Mouse (Mus musculus): ENCODE results near the gene Abr. TPM values are rescaled to one million over a fixed set of nuclear protein-coding genes. Genes with fewer than 3 reads are reported as not detected.

The Abr gene
- polyA plus RNA-seq, 1 experiment from 2014 or later, result 25.8 TPM

DNA sequence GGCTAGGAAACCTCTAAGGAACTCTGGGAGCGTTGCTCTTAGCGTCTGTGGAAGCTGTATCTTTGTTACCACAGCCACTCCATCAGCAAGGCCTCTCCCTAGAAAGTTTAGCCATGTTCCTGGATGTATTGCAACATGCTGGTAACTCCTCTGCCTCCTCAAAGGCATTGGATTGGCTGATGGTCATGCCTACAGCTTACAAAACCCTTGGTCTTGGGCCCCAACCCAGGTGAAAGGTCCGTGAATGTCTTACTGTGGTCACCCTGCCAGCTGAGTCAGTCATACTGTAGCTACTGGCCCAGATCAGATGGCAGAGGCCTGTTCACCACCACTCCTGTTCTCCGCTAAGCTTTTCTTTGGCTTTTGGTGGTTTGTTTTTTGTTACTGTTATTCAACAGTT, 207.1 kb downstream of the Abr start:
- Histone ChIP-seq H3K27ac (replicated peaks in 1 of 2; ENCODE audit: control insufficient read depth in 1 of 2, insufficient read depth in 1 of 2, low read depth in 2 of 2, low read length in 2 of 2) (no peak overlapping the region), H3K4me3 (ENCODE audit: control insufficient read depth in 1 of 2, insufficient read depth in 1 of 2, low read depth in 1 of 2, low read length in 2 of 2) (no peak overlapping the region), H3K9me3 (ENCODE audit: control insufficient read depth, low read length) (no peaks in the 10 kb centered on the region), H3K4me1 (ENCODE audit: control insufficient read depth in 2 of 2, insufficient read depth in 2 of 2, low read length in 2 of 2) (peaks cover 0 to 4% of the 10 kb centered on the region in 2 experiments; a peak in 2 of 4 replicates), H3K4me2 (ENCODE audit: low read length) (no peak overlapping the region), H3K27me3 (ENCODE audit: control insufficient read depth, insufficient read depth, low read length) (no peaks in the 10 kb centered on the region), H3K9ac (ENCODE audit: low read length) (no peak overlapping the region), H3K36me3 (ENCODE audit: control insufficient read depth, insufficient read depth, low read length) (peaks cover 84% of the 10 kb centered on the region)
- 92% methylated on average over 4 of the region's 4 CpGs for whole genome bisulfite sequencing
- no peak for ATAC-seq (ENCODE audit: insufficient number of reproducible peaks, insufficient read depth, low FRiP score, low read depth)

DNA sequence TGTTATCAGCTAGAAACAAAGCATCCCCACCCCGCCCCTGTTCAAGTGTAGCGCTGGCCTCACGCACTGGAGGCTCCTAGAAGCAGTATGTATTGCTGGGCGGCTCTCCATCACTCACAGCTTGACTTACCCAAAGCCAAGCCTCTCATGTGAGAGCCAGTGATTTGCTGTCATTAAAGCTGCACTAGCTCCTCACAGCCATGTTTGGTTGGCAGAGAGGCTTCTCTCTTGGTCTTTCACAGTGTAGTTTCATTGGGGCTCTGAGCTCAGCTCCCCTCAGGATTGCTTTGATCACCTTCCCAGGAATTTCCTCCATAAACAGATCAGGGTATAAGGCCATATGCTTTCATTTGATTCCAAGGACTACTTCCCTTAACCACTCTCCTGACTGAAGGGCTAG, 208.9 kb downstream of the Abr start:
- Histone ChIP-seq H3K27ac (replicated peaks in 1 of 2; ENCODE audit: control insufficient read depth in 1 of 2, insufficient read depth in 1 of 2, low read depth in 2 of 2, low read length in 2 of 2) (no peak overlapping the region), H3K9ac (ENCODE audit: low read length) (no peak overlapping the region; the same call in 1 of the 2 replicates), H3K36me3 (ENCODE audit: control insufficient read depth, insufficient read depth, low read length) (peaks cover 77% of the 10 kb centered on the region), H3K27me3 (ENCODE audit: control insufficient read depth, insufficient read depth, low read length) (no peaks in the 10 kb centered on the region), H3K4me3 (ENCODE audit: control insufficient read depth in 1 of 2, insufficient read depth in 1 of 2, low read depth in 1 of 2, low read length in 2 of 2) (no peak overlapping the region), H3K4me1 (ENCODE audit: control insufficient read depth in 2 of 2, insufficient read depth in 2 of 2, low read length in 2 of 2) (no peaks in the 10 kb centered on the region; a peak in 1 of 4 replicates), H3K4me2 (ENCODE audit: low read length) (no peak overlapping the region), H3K9me3 (ENCODE audit: control insufficient read depth, low read length) (no peaks in the 10 kb centered on the region)
- 52% methylated on average over 4 of the region's 4 CpGs for WGBS
- ATAC-seq (ENCODE audit: insufficient number of reproducible peaks, insufficient read depth, low FRiP score, low read depth), result no peak

DNA sequence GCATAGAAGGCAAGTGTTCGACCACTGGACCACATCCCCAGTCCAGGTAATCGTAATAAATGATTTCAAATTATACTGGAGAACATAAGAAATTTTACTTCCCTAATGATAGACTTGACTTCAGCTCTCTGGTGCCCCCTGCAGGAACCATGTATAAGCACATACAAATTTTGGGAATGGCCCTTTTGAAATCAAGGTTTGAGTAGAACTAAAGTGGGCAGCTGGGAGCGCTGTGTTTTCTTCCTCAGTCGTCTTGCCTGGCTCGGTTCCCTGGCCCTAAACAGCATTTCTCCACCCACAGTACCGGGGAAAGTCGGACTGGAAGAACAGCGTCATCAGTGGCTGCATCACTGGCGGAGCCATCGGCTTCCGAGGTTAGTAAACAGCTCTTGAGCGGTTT, 211.3 kb downstream of the Abr start:
- no peak overlapping the region for H3K4me2 ChIP-seq (ENCODE audit: low read length)
- 70% methylated on average over 12 of the region's 12 CpGs for WGBS
- ATAC-seq (ENCODE audit: insufficient number of reproducible peaks, insufficient read depth, low FRiP score, low read depth), result no peak
- H3K27me3 ChIP-seq (ENCODE audit: control insufficient read depth, insufficient read depth, low read length), result no peaks in the 10 kb centered on the region
- no peaks in the 10 kb centered on the region for H3K9me3 ChIP-seq (ENCODE audit: control insufficient read depth, low read length)
- H3K27ac ChIP-seq (replicated peaks in 1 of 2; ENCODE audit: control insufficient read depth in 1 of 2, insufficient read depth in 1 of 2, low read depth in 2 of 2, low read length in 2 of 2), result no peak overlapping the region
- no peak overlapping the region for H3K4me3 ChIP-seq (ENCODE audit: control insufficient read depth in 1 of 2, insufficient read depth in 1 of 2, low read depth in 1 of 2, low read length in 2 of 2)
- H3K36me3 ChIP-seq (ENCODE audit: control insufficient read depth, insufficient read depth, low read length), result peaks cover 54% of the 10 kb centered on the region
- H3K4me1 ChIP-seq (ENCODE audit: control insufficient read depth in 2 of 2, insufficient read depth in 2 of 2, low read length in 2 of 2), result peaks cover 0 to 7% of the 10 kb centered on the region in 2 experiments; a peak in 1 of 4 replicates
- no peak overlapping the region for H3K9ac ChIP-seq (ENCODE audit: low read length)

DNA sequence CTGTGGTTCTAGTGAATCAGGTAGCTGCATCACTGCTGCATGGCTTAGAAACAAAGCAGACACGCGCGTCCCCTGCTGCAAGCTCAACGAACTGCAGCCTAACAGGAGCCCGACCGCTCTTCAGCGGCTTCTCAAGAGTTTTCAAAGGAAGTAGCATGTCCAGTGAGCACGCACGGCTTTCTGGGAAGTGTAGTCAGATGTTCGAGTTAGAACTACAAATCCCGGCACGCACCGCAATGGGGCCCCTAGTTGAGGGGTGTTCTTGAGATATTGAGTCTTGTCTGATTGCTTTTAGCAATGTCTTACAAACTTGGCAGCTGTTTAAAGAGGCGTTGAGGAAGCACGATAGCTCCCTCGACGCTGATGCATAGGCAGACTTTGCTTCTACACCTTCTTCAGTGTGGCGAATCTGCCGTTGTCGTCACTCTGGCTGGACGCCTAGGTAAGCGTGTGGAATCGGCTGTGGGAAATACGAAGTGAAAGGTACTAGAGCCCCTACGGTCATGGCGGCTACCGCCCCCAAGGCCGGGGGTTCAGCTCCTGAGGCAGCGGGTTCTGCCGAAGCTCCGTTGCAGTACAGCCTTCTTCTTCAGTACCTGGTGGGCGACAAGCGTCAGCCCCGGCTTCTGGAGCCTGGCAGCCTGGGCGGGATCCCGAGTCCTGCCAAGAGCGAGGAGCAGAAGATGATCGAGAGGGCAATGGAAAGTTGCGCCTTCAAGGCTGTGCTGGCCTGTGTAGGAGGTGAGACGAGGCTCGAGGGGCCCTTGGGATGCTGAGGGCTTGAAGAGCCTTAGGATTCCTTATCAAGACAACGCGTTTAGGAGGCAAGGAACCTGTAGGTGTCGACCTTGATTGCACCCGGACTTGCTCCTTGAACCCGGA, 215.2 kb downstream of the Abr start, which contains the start of gene Timm22:
TSS of gene Timm22 (plus strand) at position 251 of the 882 bp plus-strand sequence.
- peaks cover 19% of the 10 kb centered on the region for H3K36me3 ChIP-seq (ENCODE audit: control insufficient read depth, insufficient read depth, low read length)
- no peaks in the 10 kb centered on the region for H3K9me3 ChIP-seq (ENCODE audit: control insufficient read depth, low read length)
- H3K27ac ChIP-seq (replicated peaks in 1 of 2; ENCODE audit: control insufficient read depth in 1 of 2, insufficient read depth in 1 of 2, low read depth in 2 of 2, low read length in 2 of 2), result peak within 1 kb of the TSS; percentile 82 to 96
- peaks cover 0 to 7% of the 10 kb centered on the region in 2 experiments; a peak in 1 of 4 replicates for H3K4me1 ChIP-seq (ENCODE audit: control insufficient read depth in 2 of 2, insufficient read depth in 2 of 2, low read length in 2 of 2)
- WGBS, result under 1% methylated on average over 46 of the region's 46 CpGs
- peak; percentile 91 for ATAC-seq (ENCODE audit: insufficient number of reproducible peaks, insufficient read depth, low FRiP score, low read depth)
- H3K9ac ChIP-seq (ENCODE audit: low read length), result peak within 1 kb of the TSS; percentile 99
- no peaks in the 10 kb centered on the region; the same call in 1 of the 2 replicates for H3K27me3 ChIP-seq (ENCODE audit: control insufficient read depth, insufficient read depth, low read length)
- peak within 1 kb of the TSS; percentile 92 for H3K4me2 ChIP-seq (ENCODE audit: low read length)
- peak within 1 kb of the TSS; percentile 99 for H3K4me3 ChIP-seq (ENCODE audit: control insufficient read depth in 1 of 2, insufficient read depth in 1 of 2, low read depth in 1 of 2, low read length in 2 of 2)

DNA sequence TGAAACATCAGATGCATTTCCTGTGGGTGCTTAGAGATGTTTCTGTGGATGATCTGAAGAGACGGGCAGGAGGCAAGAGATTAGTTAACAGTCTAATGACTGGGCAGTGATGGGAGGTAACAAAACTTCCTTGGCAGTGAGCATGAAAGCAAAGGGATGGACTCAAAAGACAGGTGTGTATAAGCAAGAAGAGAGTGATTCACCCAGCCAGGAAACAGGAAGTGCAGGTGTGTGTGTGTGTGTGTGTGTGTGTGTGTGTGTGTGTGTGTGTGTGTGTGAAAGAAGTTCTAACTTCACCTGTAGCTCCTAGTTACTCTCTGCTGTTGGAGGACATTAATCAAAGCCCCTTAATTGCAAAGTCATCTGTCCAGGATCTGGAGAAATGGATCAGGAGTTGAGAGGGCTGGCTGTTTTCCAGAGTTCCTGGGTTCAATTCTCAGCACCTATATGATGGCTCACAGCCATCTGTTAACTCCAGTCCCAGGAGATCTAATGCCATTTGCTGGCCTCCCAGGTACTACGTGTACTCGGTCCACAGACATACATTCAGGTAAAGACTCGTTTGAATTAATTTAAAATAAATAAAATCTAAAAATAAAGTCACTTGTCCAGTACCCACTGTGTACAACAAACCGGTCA, 216.4 kb downstream of the Abr start:
- H3K4me2 ChIP-seq (ENCODE audit: low read length), result no peak overlapping the region
- H3K9me3 ChIP-seq (ENCODE audit: control insufficient read depth, low read length), result no peaks in the 10 kb centered on the region
- no peak overlapping the region for H3K4me3 ChIP-seq (ENCODE audit: control insufficient read depth in 1 of 2, insufficient read depth in 1 of 2, low read depth in 1 of 2, low read length in 2 of 2)
- H3K27me3 ChIP-seq (ENCODE audit: control insufficient read depth, insufficient read depth, low read length), result no peaks in the 10 kb centered on the region; the same call in 1 of the 2 replicates
- ATAC-seq (ENCODE audit: insufficient number of reproducible peaks, insufficient read depth, low FRiP score, low read depth), result no peak
- H3K9ac ChIP-seq (ENCODE audit: low read length), result no peak overlapping the region
- H3K36me3 ChIP-seq (ENCODE audit: control insufficient read depth, insufficient read depth, low read length), result peaks cover 14% of the 10 kb centered on the region; the same call in 1 of the 2 replicates
- H3K27ac ChIP-seq (replicated peaks in 1 of 2; ENCODE audit: control insufficient read depth in 1 of 2, insufficient read depth in 1 of 2, low read depth in 2 of 2, low read length in 2 of 2), result no peak overlapping the region
- WGBS, result 70% methylated on average over 5 of the region's 5 CpGs
- peaks cover 0 to 7% of the 10 kb centered on the region in 2 experiments; a peak in 1 of 4 replicates for H3K4me1 ChIP-seq (ENCODE audit: control insufficient read depth in 2 of 2, insufficient read depth in 2 of 2, low read length in 2 of 2)

DNA sequence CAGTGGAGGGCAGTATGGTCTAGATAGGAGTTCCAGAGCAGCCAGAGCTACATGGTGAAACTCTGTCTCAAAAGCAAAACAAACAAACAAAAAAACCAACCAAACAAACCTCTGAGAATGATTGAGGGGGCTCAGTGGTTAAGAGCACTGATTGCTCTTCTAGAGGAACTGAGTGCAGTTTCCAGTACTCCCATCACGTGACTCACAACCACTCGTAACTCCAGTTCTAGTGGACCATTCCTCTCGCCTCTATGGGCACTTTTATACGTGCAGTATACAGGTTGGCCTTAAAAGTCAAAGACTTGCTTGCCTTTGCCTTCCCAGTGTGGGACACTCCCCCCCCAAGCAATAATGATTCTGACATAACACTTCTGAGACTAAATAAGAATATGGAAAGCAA, 217.0 kb downstream of the Abr start:
- 57% methylated on average over 4 of the region's 4 CpGs for WGBS

DNA sequence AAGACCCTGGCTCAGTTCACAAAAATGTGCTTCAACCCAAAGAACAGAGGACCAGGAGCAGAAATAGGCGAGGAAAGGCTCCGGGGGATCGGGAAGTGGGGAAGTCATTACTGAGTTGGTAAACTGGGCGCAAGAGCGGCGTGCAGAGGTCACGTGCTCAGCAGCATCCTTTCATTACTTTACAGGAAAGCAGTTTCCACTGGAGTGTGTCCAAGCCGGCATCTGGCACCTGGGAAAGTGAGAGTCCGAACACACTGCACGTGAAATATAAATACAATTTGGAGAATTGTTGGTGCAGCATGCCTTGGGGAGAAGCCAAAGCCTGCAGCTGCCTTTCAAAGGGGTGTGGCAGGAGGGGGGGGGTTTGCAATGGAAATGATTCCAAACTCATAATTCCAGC, 220.7 kb downstream of the Abr start:
- no peak overlapping the region for H3K9ac ChIP-seq (ENCODE audit: low read length)
- no peak overlapping the region for H3K4me3 ChIP-seq (ENCODE audit: control insufficient read depth in 1 of 2, insufficient read depth in 1 of 2, low read depth in 1 of 2, low read length in 2 of 2)
- no peak overlapping the region for H3K4me2 ChIP-seq (ENCODE audit: low read length)
- ATAC-seq (ENCODE audit: insufficient number of reproducible peaks, insufficient read depth, low FRiP score, low read depth), result no peak
- H3K36me3 ChIP-seq (ENCODE audit: control insufficient read depth, insufficient read depth, low read length), result no peaks in the 10 kb centered on the region
- 76% methylated on average over 10 of the region's 10 CpGs for WGBS
- H3K27me3 ChIP-seq (ENCODE audit: control insufficient read depth, insufficient read depth, low read length), result no peaks in the 10 kb centered on the region; the same call in 1 of the 2 replicates
- H3K9me3 ChIP-seq (ENCODE audit: control insufficient read depth, low read length), result no peaks in the 10 kb centered on the region
- H3K27ac ChIP-seq (replicated peaks in 1 of 2; ENCODE audit: control insufficient read depth in 1 of 2, insufficient read depth in 1 of 2, low read depth in 2 of 2, low read length in 2 of 2), result no peak overlapping the region
- peaks cover 0 to 8% of the 10 kb centered on the region in 2 experiments; a peak in 1 of 4 replicates for H3K4me1 ChIP-seq (ENCODE audit: control insufficient read depth in 2 of 2, insufficient read depth in 2 of 2, low read length in 2 of 2)

More for the DNA sequence above, 217.0 kb downstream of the Abr start:
- peaks cover 0 to 10% of the 10 kb centered on the region in 2 experiments; a peak in 1 of 4 replicates for H3K4me1 ChIP-seq (ENCODE audit: control insufficient read depth in 2 of 2, insufficient read depth in 2 of 2, low read length in 2 of 2)
- no peaks in the 10 kb centered on the region for H3K9me3 ChIP-seq (ENCODE audit: control insufficient read depth, low read length)
- no peak overlapping the region for H3K9ac ChIP-seq (ENCODE audit: low read length)
- no peaks in the 10 kb centered on the region; the same call in 1 of the 2 replicates for H3K27me3 ChIP-seq (ENCODE audit: control insufficient read depth, insufficient read depth, low read length)
- H3K27ac ChIP-seq (replicated peaks in 1 of 2; ENCODE audit: control insufficient read depth in 1 of 2, insufficient read depth in 1 of 2, low read depth in 2 of 2, low read length in 2 of 2), result no peak overlapping the region
- ATAC-seq (ENCODE audit: insufficient number of reproducible peaks, insufficient read depth, low FRiP score, low read depth), result no peak
- peaks cover 12% of the 10 kb centered on the region; the same call in 1 of the 2 replicates for H3K36me3 ChIP-seq (ENCODE audit: control insufficient read depth, insufficient read depth, low read length)
- H3K4me2 ChIP-seq (ENCODE audit: low read length), result no peak overlapping the region
- no peak overlapping the region for H3K4me3 ChIP-seq (ENCODE audit: control insufficient read depth in 1 of 2, insufficient read depth in 1 of 2, low read depth in 1 of 2, low read length in 2 of 2)
